Mouse (Mus musculus) E14TG2a.4 (cell line): Measurements from ENCODE around the gene Srgap2.

Experiments
- CTCF ChIP-seq: conservative IDR thresholded peaks from 2 replicates; pipeline ENCODE4 v1.5.1; 2014; ENCODE audit warnings: low read length
- NANOG ChIP-seq: IDR thresholded peaks from 2 replicates; pipeline ENCODE4 v1.6.1; 2014; ENCODE audit warnings: borderline replicate concordance, low read length, mixed read lengths
- POU5F1 ChIP-seq: IDR thresholded peaks from 2 replicates; pipeline ENCODE4 v1.6.1; 2014; ENCODE audit warnings: low read length, borderline replicate concordance

GRCm38 (mm10) chr1:131526371-131527270, 531 bp downstream of the Srgap2 start:
- TF ChIP-seq CTCF (no peak), NANOG (no peak), POU5F1 (no peak)
